Mouse (Mus musculus) MEL (cell line): ENCODE measurements around the gene Kif3a. TPM values are rescaled to one million over a fixed set of nuclear protein-coding genes. Genes with fewer than 3 reads are reported as not detected.
A peak's percentile ranks its signal among the peaks of the same experiment; 100 is the strongest.

ENCODE experiments used
- DNase-seq: peaks from one replicate; pipeline ENCODE4 v3.0.0; 2011; ENCODE audit warnings: low read depth, low spot score
- H3K27ac ChIP-seq: 2 replicates; pipeline ENCODE4 v1.5.1; 2012; ENCODE audit warnings: low read depth, mild to moderate bottlenecking, control low read depth, low read length, moderate library complexity; ENCODE audit not compliant: control insufficient read depth
- H3K27me3 ChIP-seq, 2 experiments: fragments of 150-350 bp in 1 of 2; sonication (generic) in 1 of 2; 2 replicates each; pipeline ENCODE4 v1.6.1; 2012; ENCODE audit warnings: low read length in 2 of 2, mild to moderate bottlenecking in 2 of 2, improper control_type of control experiment in 1 of 2, moderate library complexity in 1 of 2; ENCODE audit not compliant: insufficient read depth in 2 of 2, control insufficient read depth in 1 of 2
- H3K36me3 ChIP-seq, 2 experiments: 2 replicates each; pipeline ENCODE4 v1.6.1; 2012 to 2014; ENCODE audit warnings: low read length in 2 of 2, improper control_type of control experiment in 1 of 2, inconsistent platforms in 1 of 2, mild to moderate bottlenecking in 1 of 2; ENCODE audit not compliant: insufficient read depth in 2 of 2, control insufficient read depth in 1 of 2
- H3K4me1 ChIP-seq, 2 experiments: fragments of 150-350 bp in 1 of 2; sonication (generic) in 1 of 2; 2 replicates each; pipeline ENCODE4 v1.6.1; 2012; ENCODE audit warnings: low read length in 2 of 2, improper control_type of control experiment in 1 of 2, mild to moderate bottlenecking in 1 of 2; ENCODE audit not compliant: insufficient read depth in 2 of 2, control insufficient read depth in 1 of 2
- H3K4me3 ChIP-seq, 2 experiments: fragments of 150-350 bp in 1 of 2; sonication (generic) in 1 of 2; 2 replicates each; pipeline ENCODE4 v1.5.1; 2012; ENCODE audit warnings: low read depth in 2 of 2, low read length in 2 of 2, mild to moderate bottlenecking in 2 of 2, moderate library complexity in 2 of 2, control low read depth in 1 of 2, improper control_type of control experiment in 1 of 2; ENCODE audit not compliant: control insufficient read depth in 1 of 2, insufficient read depth in 1 of 2
- H3K79me2 ChIP-seq: 2 replicates; pipeline ENCODE4 v1.6.1; 2012; ENCODE audit warnings: mild to moderate bottlenecking, low read length, moderate library complexity; ENCODE audit not compliant: control insufficient read depth, poor library complexity, insufficient read depth
- H3K9ac ChIP-seq: 2 replicates; pipeline ENCODE4 v1.6.1; 2012; ENCODE audit warnings: low read depth, mild to moderate bottlenecking, control low read depth, low read length, moderate library complexity; ENCODE audit not compliant: control insufficient read depth, poor library complexity, severe bottlenecking
- H3K9me3 ChIP-seq: fragments of 150-350 bp; sonication (generic); replicated peaks from 2 replicates; pipeline ENCODE4 v1.6.1; 2012; ENCODE audit warnings: mild to moderate bottlenecking, low read length, improper control_type of control experiment, moderate library complexity; ENCODE audit not compliant: insufficient read depth
- BHLHE40 ChIP-seq: IDR thresholded peaks from 2 replicates; pipeline ENCODE4 v1.6.1; 2012; ENCODE audit warnings: low read depth, mild to moderate bottlenecking, inconsistent platforms, low read length, improper control_type of control experiment, borderline replicate concordance
- CHD1 ChIP-seq: IDR thresholded peaks from 2 replicates; pipeline ENCODE4 v1.6.1; 2012; ENCODE audit warnings: low read depth, mild to moderate bottlenecking, inconsistent platforms, low read length, improper control_type of control experiment
- CHD2 ChIP-seq: IDR thresholded peaks from 2 replicates; pipeline ENCODE4 v1.6.1; 2011; ENCODE audit warnings: low read length, improper control_type of control experiment
- CTCF ChIP-seq, 3 experiments: IDR thresholded peaks in 2 of 3; conservative IDR thresholded peaks in 1 of 3; 2 replicates each; pipeline ENCODE4 v1.5.1; 2011 to 2012; ENCODE audit warnings: low read length in 3 of 3, low read depth in 2 of 3, mild to moderate bottlenecking in 2 of 3, improper control_type of control experiment in 1 of 3, inconsistent platforms in 1 of 3, mixed read lengths in 1 of 3, moderate library complexity in 1 of 3; ENCODE audit not compliant: control insufficient read depth in 1 of 3, insufficient read depth in 1 of 3, poor library complexity in 1 of 3, severe bottlenecking in 1 of 3
- E2F4 ChIP-seq: IDR thresholded peaks from 2 replicates; pipeline ENCODE4 v1.6.1; 2011; ENCODE audit warnings: low read depth, low read length, improper control_type of control experiment, borderline replicate concordance
- ELF1 ChIP-seq: IDR thresholded peaks from 2 replicates; pipeline ENCODE4 v1.6.1; 2014; ENCODE audit warnings: low read depth, mild to moderate bottlenecking, inconsistent platforms, low read length, improper control_type of control experiment, moderate library complexity
- EP300 ChIP-seq, 2 experiments: IDR thresholded peaks; 2 replicates each; pipeline ENCODE4 v1.6.1; 2011; ENCODE audit warnings: improper control_type of control experiment in 2 of 2, low read length in 2 of 2, low read depth in 1 of 2, mild to moderate bottlenecking in 1 of 2
- ETS1 ChIP-seq: IDR thresholded peaks from 2 replicates; pipeline ENCODE4 v1.6.1; 2012; ENCODE audit warnings: low read depth, mild to moderate bottlenecking, inconsistent platforms, low read length, improper control_type of control experiment, moderate library complexity
- GABPA ChIP-seq: IDR thresholded peaks from 2 replicates; pipeline ENCODE4 v1.6.1; 2012; ENCODE audit warnings: low read depth, mild to moderate bottlenecking, inconsistent platforms, low read length, improper control_type of control experiment, moderate library complexity
- GATA1 ChIP-seq: IDR thresholded peaks from 2 replicates; pipeline ENCODE4 v1.6.1; 2011; ENCODE audit warnings: low read depth, low read length, improper control_type of control experiment
- HCFC1 ChIP-seq: IDR thresholded peaks from 2 replicates; pipeline ENCODE4 v1.6.1; 2012; ENCODE audit warnings: low read depth, mild to moderate bottlenecking, inconsistent platforms, low read length, improper control_type of control experiment, moderate library complexity
- JUND ChIP-seq: IDR thresholded peaks from 2 replicates; pipeline ENCODE4 v1.6.1; 2011; ENCODE audit warnings: low read depth, mild to moderate bottlenecking, improper control_type of control experiment, low read length
- KAT2A ChIP-seq: conservative IDR thresholded peaks from 2 replicates; pipeline ENCODE4 v1.6.1; 2012; ENCODE audit warnings: low read depth, low read length, improper control_type of control experiment, inconsistent platforms
- MAFK ChIP-seq: IDR thresholded peaks from 2 replicates; pipeline ENCODE4 v1.6.1; 2011; ENCODE audit warnings: low read depth, mild to moderate bottlenecking, low read length, improper control_type of control experiment, borderline replicate concordance
- MAZ ChIP-seq: IDR thresholded peaks from 2 replicates; pipeline ENCODE4 v1.6.1; 2012; ENCODE audit warnings: low read depth, mild to moderate bottlenecking, inconsistent platforms, low read length, improper control_type of control experiment
- MEF2A ChIP-seq: IDR thresholded peaks from 2 replicates; pipeline ENCODE4 v1.6.1; 2014; ENCODE audit warnings: low read depth, mild to moderate bottlenecking, inconsistent platforms, low read length, improper control_type of control experiment; ENCODE audit not compliant: poor library complexity, insufficient replicate concordance, severe bottlenecking; ENCODE audit errors: extremely low read depth
- MXI1 ChIP-seq: IDR thresholded peaks from 2 replicates; pipeline ENCODE4 v1.6.1; 2011; ENCODE audit warnings: mild to moderate bottlenecking, low read depth, low read length, improper control_type of control experiment
- MYB ChIP-seq: IDR thresholded peaks from 2 replicates; pipeline ENCODE4 v1.6.1; 2011; ENCODE audit warnings: mild to moderate bottlenecking, low read depth, low read length, improper control_type of control experiment
- MYC ChIP-seq: IDR thresholded peaks from 2 replicates; pipeline ENCODE4 v1.6.1; 2011; ENCODE audit warnings: low read depth, mild to moderate bottlenecking, low read length, improper control_type of control experiment, moderate library complexity
- NELFE ChIP-seq: IDR thresholded peaks from 2 replicates; pipeline ENCODE4 v1.6.1; 2011; ENCODE audit warnings: low read depth, low read length, improper control_type of control experiment
- NRF1 ChIP-seq: IDR thresholded peaks from 2 replicates; pipeline ENCODE4 v1.6.1; 2014; ENCODE audit warnings: low read depth, mild to moderate bottlenecking, inconsistent platforms, low read length, improper control_type of control experiment, moderate library complexity; ENCODE audit not compliant: poor library complexity, insufficient read depth, severe bottlenecking
- POLR2AphosphoS2 ChIP-seq: IDR thresholded peaks from 2 replicates; pipeline ENCODE4 v1.6.1; 2011; ENCODE audit warnings: low read length, improper control_type of control experiment
- RAD21 ChIP-seq: IDR thresholded peaks from 2 replicates; pipeline ENCODE4 v1.6.1; 2011; ENCODE audit warnings: mild to moderate bottlenecking, low read depth, low read length, improper control_type of control experiment
- RCOR1 ChIP-seq: IDR thresholded peaks from 2 replicates; pipeline ENCODE4 v1.6.1; 2012; ENCODE audit warnings: low read depth, mild to moderate bottlenecking, inconsistent platforms, low read length, improper control_type of control experiment
- SIN3A ChIP-seq: IDR thresholded peaks from 2 replicates; pipeline ENCODE4 v1.6.1; 2012; ENCODE audit warnings: low read length, improper control_type of control experiment, inconsistent platforms
- SMC3 ChIP-seq: IDR thresholded peaks from 2 replicates; pipeline ENCODE4 v1.6.1; 2011; ENCODE audit warnings: low read depth, low read length, improper control_type of control experiment
- TAL1 ChIP-seq: IDR thresholded peaks from 2 replicates; pipeline ENCODE4 v1.6.1; 2012; ENCODE audit warnings: mild to moderate bottlenecking, inconsistent platforms, low read length, moderate library complexity, mixed read lengths
- TCF12 ChIP-seq: IDR thresholded peaks from 2 replicates; pipeline ENCODE4 v1.6.1; 2014; ENCODE audit warnings: low read depth, mild to moderate bottlenecking, inconsistent platforms, low read length, improper control_type of control experiment, moderate library complexity
- UBTF ChIP-seq: IDR thresholded peaks from 2 replicates; pipeline ENCODE4 v1.6.1; 2012; ENCODE audit warnings: low read depth, mild to moderate bottlenecking, inconsistent platforms, low read length, improper control_type of control experiment, moderate library complexity, borderline replicate concordance; ENCODE audit not compliant: insufficient read depth
- USF1 ChIP-seq: IDR thresholded peaks from 2 replicates; pipeline ENCODE4 v1.6.1; 2014; ENCODE audit warnings: low read depth, mild to moderate bottlenecking, inconsistent platforms, low read length, improper control_type of control experiment, moderate library complexity
- USF2 ChIP-seq, 2 experiments: IDR thresholded peaks; 2 replicates each; pipeline ENCODE4 v1.6.1; 2011 to 2012; ENCODE audit warnings: improper control_type of control experiment in 2 of 2, low read length in 2 of 2, borderline replicate concordance in 1 of 2, inconsistent platforms in 1 of 2, low read depth in 1 of 2, mild to moderate bottlenecking in 1 of 2; ENCODE audit not compliant: insufficient read depth in 1 of 2
- ZC3H11A ChIP-seq: IDR thresholded peaks from 2 replicates; pipeline ENCODE4 v1.6.1; 2012; ENCODE audit warnings: low read depth, mild to moderate bottlenecking, inconsistent platforms, low read length, improper control_type of control experiment
- ZKSCAN1 ChIP-seq: IDR thresholded peaks from 2 replicates; pipeline ENCODE4 v1.6.1; 2012; ENCODE audit warnings: low read depth, mild to moderate bottlenecking, inconsistent platforms, low read length, improper control_type of control experiment, moderate library complexity
- ZMIZ1 ChIP-seq: IDR thresholded peaks from 2 replicates; pipeline ENCODE4 v1.6.1; 2012; ENCODE audit warnings: low read depth, mild to moderate bottlenecking, inconsistent platforms, low read length, improper control_type of control experiment, moderate library complexity
- ZNF384 ChIP-seq: IDR thresholded peaks from 2 replicates; pipeline ENCODE4 v1.6.1; 2012; ENCODE audit warnings: low read depth, mild to moderate bottlenecking, inconsistent platforms, low read length, improper control_type of control experiment
- polyA plus RNA-seq, 2 experiments: library from polyadenylated mRNA; stranded (reverse) in 1 of 2; unstranded in 1 of 2; fragments of >175 nt in 1 of 2; fragments of >200 nt in 1 of 2; gene quantifications; 2 replicates each; pipeline versions ENCODE4 v1.2.1 to v1.2.4; 2012; ENCODE audit warnings: low replicate concordance in 2 of 2, low read depth in 1 of 2; ENCODE audit not compliant: insufficient read length in 2 of 2, insufficient read depth in 1 of 2, missing spikeins in 1 of 2
- total RNA-seq: library from RNA; depleted of rRNA; stranded (reverse); fragments of 300-350 nt; gene quantifications from 2 replicates; pipeline ENCODE4 v1.2.3, GENCODE M21; 2012

Gene Kif3a
- total and polyA plus RNA-seq, 3 experiments, result 13.6 to 88.3 (median 17.1) TPM

DNA sequence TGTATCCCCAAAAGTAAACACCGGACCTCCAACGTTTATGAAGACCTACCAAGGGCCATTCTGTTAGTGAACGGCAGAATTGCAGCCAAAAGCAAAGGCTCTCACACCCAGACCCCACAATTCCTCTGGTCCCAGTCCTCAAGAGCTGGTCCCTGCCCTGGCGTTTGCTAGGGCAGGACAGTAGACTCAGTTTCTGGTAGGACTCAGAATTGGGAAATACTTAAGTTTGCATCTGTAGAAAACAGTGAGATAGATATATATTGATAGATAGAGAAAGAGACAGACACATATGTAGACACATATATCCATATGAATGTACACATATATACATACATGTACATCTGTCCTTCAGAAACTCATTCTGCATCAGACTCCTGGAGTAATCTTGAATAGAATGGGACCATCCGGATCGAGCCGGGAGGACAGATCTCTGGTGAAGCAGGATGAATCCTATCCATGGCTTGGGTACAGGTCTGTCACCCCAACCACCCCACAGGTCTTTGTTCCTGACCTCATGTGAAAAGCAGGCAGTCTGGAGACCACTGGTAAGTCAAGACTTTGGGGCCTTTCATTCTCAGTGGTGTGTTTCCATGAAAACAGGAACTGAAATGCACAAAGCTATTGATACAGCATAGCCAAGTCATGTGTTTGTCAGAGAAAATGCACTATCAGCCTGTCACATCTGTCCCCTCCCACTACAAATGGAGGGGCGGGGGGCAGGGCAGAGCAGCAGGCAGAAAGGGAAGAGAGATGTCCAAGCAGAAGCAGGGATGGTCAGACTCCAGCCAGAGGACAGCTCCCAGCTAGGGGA lies 49.8 kb downstream of the Kif3a start:
- Histone ChIP-seq H3K9me3 (no peaks in the 10 kb centered on the region), H3K27me3 (no peaks in the 10 kb centered on the region), H3K27ac (peak overlapping the region; percentile 97), H3K4me1 (peaks cover 42 to 55% of the 10 kb centered on the region in 2 experiments), H3K4me3 (peak overlapping the region; percentile 83 to 97), H3K79me2 (peaks cover 22% of the 10 kb centered on the region), H3K9ac (peak overlapping the region; percentile 88), H3K36me3 (peaks cover 0 to 50% of the 10 kb centered on the region in 2 experiments; a peak in 3 of 4 replicates)
- peak; percentile 93 for DNase-seq
- TF ChIP-seq ZKSCAN1 (no peak), TCF12 (peak; percentile 91), USF1 (peak; percentile 85), MAFK (0 out of 2 replicates have a peak, but pooled peaks have one; percentile 60), ELF1 (peak; percentile 77), JUND (no peak), HCFC1 (peak; percentile 72), CHD2 (peak; percentile 66), EP300 (IDR thresholded peaks at IDR 0.05; ENCODE audit: low read depth in 1 of 2, low read length in 2 of 2) (peak; percentile 87 to 90), TAL1 (peak; percentile 70), UBTF (no peak), SMC3 (0 out of 2 replicates have a peak, but pooled peaks have one; percentile 16), ZNF384 (no peak), MAZ (peak; percentile 99), MYB (no peak), GATA1 (peak; percentile 92), NELFE (peak; percentile 92), BHLHE40 (peak; percentile 93), E2F4 (no peak), POLR2AphosphoS2 (peak; percentile 97), MEF2A (peak; percentile 29; the same call in 1 of the 2 replicates), RCOR1 (peak; percentile 82), SIN3A (peak; percentile 99), NRF1 (0 out of 2 replicates have a peak, but pooled peaks have one; percentile 25), RAD21 (no peak), GABPA (no peak), CTCF (IDR thresholded peaks at IDR 0.05 in 2 of 3, conservative IDR thresholded peaks at IDR 0.05 in 1 of 3; ENCODE audit: control insufficient read depth in 1 of 3, insufficient read depth in 1 of 3, low read depth in 2 of 3, low read length in 3 of 3, poor library complexity in 1 of 3, severe bottlenecking in 1 of 3) (no peak), ZMIZ1 (peak; percentile 97), ETS1 (peak; percentile 97), CHD1 (peak; percentile 48; the same call in 1 of the 2 replicates), ZC3H11A (no peak), MYC (peak; percentile 90), KAT2A (0 out of 2 replicates have a peak, but pooled peaks have one; percentile 47), USF2 (IDR thresholded peaks at IDR 0.05; ENCODE audit: borderline replicate concordance in 1 of 2, insufficient read depth in 1 of 2, low read depth in 1 of 2, low read length in 2 of 2) (no peak), MXI1 (peak; percentile 96)
